Mouse (Mus musculus) C3H10T1/2 (cell line): ENCODE results near the gene Nphp3. TPM values are rescaled to one million over a fixed set of nuclear protein-coding genes. Genes with fewer than 3 reads are reported as not detected.

Experiments
- polyA plus RNA-seq, 2 experiments: library from polyadenylated mRNA; unstranded; fragments of >200 nt; fragmentation: generic; extraction: Trizol; gene quantifications; one replicate each; pipeline ENCODE4 v1.2.1; 2012; ENCODE audit warnings: missing spikeins in 2 of 2

Gene Nphp3
- polyA plus RNA-seq = 1 to 10 TPM in 1 of 2 experiments, under 1 TPM in 1; 0.06 to 2.1 TPM

DNA sequence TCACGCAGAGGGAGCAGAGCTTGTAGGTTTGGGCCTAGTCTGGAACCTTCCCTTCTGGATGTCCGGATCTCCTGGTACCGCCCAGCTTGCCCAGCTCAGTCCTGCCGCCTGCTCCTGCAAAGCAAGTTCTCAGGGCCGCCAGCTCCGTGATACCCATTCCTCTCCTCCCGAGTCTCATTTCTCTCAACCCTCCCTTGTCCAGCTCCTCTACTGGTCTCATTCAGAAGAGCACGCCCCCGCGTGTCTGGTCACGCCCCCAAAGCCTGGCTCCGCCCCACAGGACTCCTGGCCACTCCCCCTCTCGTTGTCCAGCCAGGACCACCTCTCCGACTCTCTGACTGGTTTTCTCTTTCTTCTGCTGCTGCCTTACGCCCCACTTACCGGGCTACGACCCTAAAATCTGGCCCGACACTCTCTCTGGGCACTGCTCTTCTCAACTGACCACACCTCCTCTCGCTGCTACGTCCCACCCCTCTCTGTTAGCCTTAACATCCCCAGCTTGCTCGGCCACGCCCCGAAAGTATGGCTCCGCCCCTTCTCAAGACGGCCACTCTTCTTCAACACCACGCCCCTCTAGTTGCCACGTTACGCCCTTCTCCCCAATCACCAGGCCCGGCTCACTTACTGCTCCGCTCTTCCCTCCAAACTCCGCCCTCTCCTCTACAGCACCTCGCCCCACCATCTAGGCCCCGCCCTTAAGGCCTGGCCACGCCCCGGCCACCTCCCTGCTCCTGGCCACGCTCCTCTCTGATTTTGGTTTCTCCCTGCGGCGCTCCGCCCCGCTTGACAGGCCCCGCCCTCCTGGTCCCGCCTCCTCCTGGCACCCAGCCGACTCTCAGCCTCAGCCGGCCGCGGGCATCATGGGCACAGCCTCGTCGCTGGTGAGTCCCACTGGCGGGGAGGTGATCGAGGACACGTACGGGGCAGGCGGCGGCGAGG, at the start of gene Nphp3:
TSS of gene Nphp3 (plus strand) at position 624 of the 939 bp plus-strand sequence.

DNA sequence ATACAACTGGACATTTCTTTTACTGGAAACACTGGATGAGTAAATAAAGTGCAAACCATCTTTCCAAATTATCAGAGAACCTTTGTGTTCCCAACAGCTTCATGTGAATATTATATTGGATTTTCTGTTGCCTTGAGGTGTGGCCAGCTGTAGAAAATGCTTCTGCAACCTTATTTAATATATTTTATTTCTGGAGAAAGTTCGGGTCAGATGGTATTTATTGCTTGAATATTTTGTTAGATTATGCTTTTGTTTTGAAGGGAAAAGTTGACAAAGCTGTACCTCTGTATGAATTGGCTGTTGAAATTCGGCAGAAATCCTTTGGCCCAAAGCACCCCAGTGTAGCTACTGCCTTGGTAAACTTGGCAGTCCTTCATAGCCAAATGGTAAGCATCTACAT, 38.0 kb downstream of the Nphp3 start, which contains the start of gene Gm28305:
TSS of gene Gm28305 (plus strand) at position 301 of the 400 bp plus-strand sequence.

DNA sequence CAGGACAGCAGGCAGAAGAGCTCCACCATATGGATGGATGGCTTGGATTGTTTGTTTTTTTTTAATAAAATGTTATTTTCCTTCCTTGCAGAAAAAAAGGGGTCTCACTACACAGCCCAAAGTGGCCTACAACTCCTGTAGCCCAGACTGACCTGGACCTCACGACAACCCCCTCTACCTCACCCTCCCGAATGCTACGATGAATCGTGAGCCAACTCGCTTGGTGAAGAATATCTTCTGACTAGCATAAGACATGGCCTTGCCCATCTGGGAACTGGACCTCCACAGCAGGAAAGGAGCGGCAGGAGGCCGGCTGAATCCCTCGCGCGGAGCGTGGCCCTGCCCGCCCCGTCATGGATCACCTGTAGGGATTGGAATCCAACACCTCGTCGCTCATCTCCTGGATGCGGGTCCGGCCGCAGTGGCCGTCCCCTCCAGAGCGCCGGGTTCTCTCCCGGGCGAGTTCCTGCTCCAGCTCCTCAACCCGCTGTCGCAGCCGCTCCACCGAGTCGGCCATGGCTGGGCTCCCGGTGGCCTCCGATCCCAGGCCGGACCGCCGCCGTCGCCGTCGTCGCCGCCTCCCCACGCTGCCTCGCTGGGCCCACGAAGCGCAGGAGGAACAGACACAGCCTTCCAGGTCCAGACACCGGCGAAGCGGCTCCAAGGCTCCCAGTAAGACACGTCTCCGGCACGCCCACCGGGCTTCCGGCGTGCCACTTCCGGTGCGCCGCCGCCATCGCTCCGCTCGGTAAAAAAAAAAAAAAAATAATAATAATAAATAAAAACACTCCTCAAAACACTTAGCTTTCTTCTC, 60.3 kb downstream of the Nphp3 start, which contains the start of gene Uba5:
TSS of gene Uba5 (minus strand) at position 705 of the 814 bp plus-strand sequence.

DNA sequence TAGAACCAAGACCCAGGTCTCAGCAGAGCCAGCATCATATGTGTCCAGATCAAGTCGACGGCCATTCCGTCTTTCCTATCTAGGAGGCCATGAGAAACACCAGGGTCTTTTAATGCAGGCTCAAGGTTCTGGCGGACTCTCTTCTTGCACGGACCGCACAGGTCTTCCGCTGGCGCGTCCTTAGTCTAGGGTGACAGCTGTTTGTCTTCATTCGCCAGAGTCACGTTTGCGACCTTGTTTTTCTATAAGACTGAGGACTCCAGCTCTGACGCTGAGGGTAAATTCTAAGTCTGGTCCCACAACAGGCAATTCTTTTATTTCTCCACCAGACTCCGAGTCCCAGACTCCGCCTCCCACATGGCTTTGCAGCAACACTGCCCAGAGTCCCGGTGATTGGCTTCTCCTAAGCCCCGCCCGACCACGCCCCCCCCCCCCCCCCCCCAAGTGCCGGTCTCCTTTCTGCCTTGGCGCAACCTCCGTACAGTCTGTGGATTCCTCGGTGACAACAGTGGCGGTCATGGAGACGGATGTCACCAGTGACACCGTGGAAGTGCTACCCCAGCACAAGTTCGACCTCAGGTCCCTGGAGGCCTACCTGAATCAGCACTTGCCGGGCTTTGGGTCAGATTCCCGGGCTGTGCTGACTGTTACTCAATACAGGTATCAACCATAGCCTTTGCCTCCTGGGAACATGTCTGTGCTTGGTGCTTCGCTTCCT, 61.1 kb downstream of the Nphp3 start, which contains the start of gene Acad11:
TSS of gene Acad11 (plus strand) at position 134 of the 718 bp plus-strand sequence.

Other genes with a start within 250 kb of the Nphp3 start
- not detected for gene Tmem108, start 240.7 kb upstream of the Nphp3 start, polyA plus RNA-seq
- gene Gm28305, start 38.1 kb downstream of the Nphp3 start, polyA plus RNA-seq = not detected
- gene Uba5, start 60.6 kb downstream of the Nphp3 start, polyA plus RNA-seq = 10 to 100 TPM in 1 of 2 experiments, 1 to 10 TPM in 1; 2.2 to 16.9 TPM
- gene Acad11, start 60.8 kb downstream of the Nphp3 start, polyA plus RNA-seq = 1 to 10 TPM in 1 of 2 experiments, under 1 TPM in 1; 0.42 to 5.1 TPM
- under 1 TPM in 1 of 2 experiments, not detected in 1; 0.28 TPM for gene Ackr4, start 124.4 kb downstream of the Nphp3 start, polyA plus RNA-seq